Mouse (Mus musculus): ENCODE results near the gene Cyba. TPM values are rescaled to one million over a fixed set of nuclear protein-coding genes. Genes with fewer than 3 reads are reported as not detected.

Cyba gene
- total and polyA plus RNA-seq, 3 experiments, result 450 to 1,119 (median 848) TPM

DNA sequence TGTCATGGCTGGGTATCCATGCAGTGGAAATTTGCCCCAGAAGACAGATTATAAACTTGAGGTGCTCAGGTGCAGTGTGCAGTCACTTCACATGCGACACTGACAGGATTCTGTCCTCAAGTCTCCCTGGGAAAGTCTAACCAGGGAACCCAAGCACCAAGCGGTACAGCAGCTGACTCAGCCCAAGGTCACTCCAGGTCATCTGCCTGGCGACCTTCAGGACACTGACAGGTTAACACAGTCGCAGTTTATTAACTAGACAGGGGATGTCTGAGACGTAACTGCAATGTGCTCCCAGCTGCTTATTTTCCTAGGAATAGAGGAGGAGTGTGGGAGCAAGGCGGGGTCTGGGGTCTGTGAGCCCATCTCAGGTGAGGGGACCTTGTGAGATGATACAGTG is 36.7 kb upstream of the Cyba start:
- Histone ChIP-seq H3K36me3 (replicated peaks in 1 of 2; ENCODE audit: control insufficient read depth in 1 of 2, insufficient read depth in 1 of 2, low read length in 1 of 2) (peaks cover 23 to 86% of the 10 kb centered on the region in 2 experiments), H3K9ac (ENCODE audit: insufficient read depth, low read depth) (no peak overlapping the region), H3K4me1 (ENCODE audit: control insufficient read depth in 1 of 2, insufficient read depth in 2 of 2) (peaks cover 5 to 15% of the 10 kb centered on the region in 2 experiments), H3K27ac (ENCODE audit: insufficient read depth, low read depth) (no peak overlapping the region), H3K4me2 (ENCODE audit: insufficient read depth, low read depth, poor library complexity, severe bottlenecking) (no peak overlapping the region), H3K79me2 (replicated peaks; ENCODE audit: control insufficient read depth, extremely low read depth, insufficient read depth, poor library complexity, severe bottlenecking) (no peaks in the 10 kb centered on the region), H3K9me3 (replicated peaks; ENCODE audit: low read length) (no peaks in the 10 kb centered on the region), H3K4me3 (replicated peaks in 1 of 3; ENCODE audit: low read depth in 2 of 3, low read length in 2 of 3, poor library complexity in 1 of 3) (no peak overlapping the region), H3K27me3 (replicated peaks) (no peaks in the 10 kb centered on the region)
- dilution Hi-C loops (cut with MboI; ENCODE audit: extremely low pct_ligation_motif_present, extremely low pct_unique_long_range_greater_than_20kb, low sequenced_read_pairs), result no loop called here
- no peak for DNase-seq (ENCODE audit: extremely low read depth)
- in situ Hi-C loops (cut with MboI; ENCODE audit: low pct_ligation_motif_present, low pct_unique_long_range_greater_than_20kb, low sequenced_read_pairs), result no loop called here
- TF ChIP-seq TBP (conservative IDR thresholded peaks at IDR 0.05; ENCODE audit: low read depth, low read length) (no peak), ZMIZ1 (IDR thresholded peaks at IDR 0.05; ENCODE audit: low read depth, low read length) (no peak), CHD2 (IDR thresholded peaks at IDR 0.05; ENCODE audit: low read length) (no peak), CHD1 (IDR thresholded peaks at IDR 0.05; ENCODE audit: low read depth, low read length) (no peak), SIN3A (IDR thresholded peaks at IDR 0.05; ENCODE audit: low read length) (no peak), NELFE (IDR thresholded peaks at IDR 0.05; ENCODE audit: low read depth, low read length) (no peak), MEF2A (IDR thresholded peaks at IDR 0.05; ENCODE audit: borderline replicate concordance, low read depth, low read length) (no peak), JUND (conservative IDR thresholded peaks at IDR 0.05; ENCODE audit: low read depth, low read length) (no peak), EP300 (IDR thresholded peaks at IDR 0.05; ENCODE audit: low read length) (no peak), SMC3 (IDR thresholded peaks at IDR 0.05; ENCODE audit: low read depth, low read length) (no peak), IRF4 (IDR thresholded peaks at IDR 0.05; ENCODE audit: low read depth, low read length) (no peak), CTCF (conservative IDR thresholded peaks at IDR 0.05 in 1 of 2, IDR thresholded peaks at IDR 0.05 in 1 of 2; ENCODE audit: low read depth in 2 of 2, low read length in 2 of 2) (no peak), ETS1 (conservative IDR thresholded peaks at IDR 0.05; ENCODE audit: low read depth, low read length) (no peak), USF1 (IDR thresholded peaks at IDR 0.05; ENCODE audit: low read depth, low read length) (no peak), MAZ (IDR thresholded peaks at IDR 0.05; ENCODE audit: low read depth, low read length) (no peak), MAFK (IDR thresholded peaks at IDR 0.05; ENCODE audit: insufficient replicate concordance, low read length) (no peak)

DNA sequence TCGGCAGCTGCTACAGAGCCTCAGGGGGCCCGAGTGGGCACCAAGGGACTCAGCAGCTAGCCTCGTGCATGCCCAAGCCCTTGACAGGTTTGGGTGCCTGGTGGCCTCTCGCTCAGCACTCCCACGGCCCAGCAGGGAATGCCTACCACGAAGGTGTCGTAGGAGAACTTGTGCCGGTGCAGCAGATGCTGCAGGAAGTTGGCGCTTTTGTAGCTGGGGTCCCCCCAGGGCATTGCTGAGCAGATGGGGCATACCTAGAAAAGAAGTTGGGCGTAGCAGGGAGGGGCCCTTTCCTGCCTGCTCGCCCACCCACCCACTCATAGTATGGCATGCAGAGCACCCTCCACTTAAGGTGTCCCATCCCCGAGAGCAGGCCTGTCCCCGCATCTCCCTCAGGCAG is 35.1 kb upstream of the Cyba start:
- DNase-seq (ENCODE audit: extremely low read depth), result no peak
- Histone ChIP-seq H3K9me3 (replicated peaks; ENCODE audit: low read length) (peaks cover 3% of the 10 kb centered on the region), H3K4me1 (ENCODE audit: control insufficient read depth in 1 of 2, insufficient read depth in 2 of 2) (peaks cover 0 to 8% of the 10 kb centered on the region in 2 experiments; a peak in 1 of 4 replicates), H3K4me3 (replicated peaks in 1 of 3; ENCODE audit: low read depth in 2 of 3, low read length in 2 of 3, poor library complexity in 1 of 3) (no peak overlapping the region), H3K79me2 (replicated peaks; ENCODE audit: control insufficient read depth, extremely low read depth, insufficient read depth, poor library complexity, severe bottlenecking) (no peaks in the 10 kb centered on the region), H3K4me2 (ENCODE audit: insufficient read depth, low read depth, poor library complexity, severe bottlenecking) (no peak overlapping the region), H3K27me3 (replicated peaks) (no peaks in the 10 kb centered on the region), H3K27ac (ENCODE audit: insufficient read depth, low read depth) (no peak overlapping the region), H3K9ac (ENCODE audit: insufficient read depth, low read depth) (no peak overlapping the region), H3K36me3 (replicated peaks in 1 of 2; ENCODE audit: control insufficient read depth in 1 of 2, insufficient read depth in 1 of 2, low read length in 1 of 2) (peaks cover 19 to 73% of the 10 kb centered on the region in 2 experiments)
- in situ Hi-C loops (cut with MboI; ENCODE audit: low pct_ligation_motif_present, low pct_unique_long_range_greater_than_20kb, low sequenced_read_pairs), result no loop called here
- dilution Hi-C loops (cut with MboI; ENCODE audit: extremely low pct_ligation_motif_present, extremely low pct_unique_long_range_greater_than_20kb, low sequenced_read_pairs), result no loop called here
- no peak for TF ChIP-seq ETS1 (conservative IDR thresholded peaks at IDR 0.05; ENCODE audit: low read depth, low read length)
- TF ChIP-seq ZC3H11A (IDR thresholded peaks at IDR 0.05; ENCODE audit: low read depth, low read length), result no peak
- no peak for TF ChIP-seq ZKSCAN1 (IDR thresholded peaks at IDR 0.05; ENCODE audit: borderline replicate concordance, low read depth, low read length)
- TF ChIP-seq MAFK (IDR thresholded peaks at IDR 0.05; ENCODE audit: insufficient replicate concordance, low read length), result no peak
- TF ChIP-seq HCFC1 (IDR thresholded peaks at IDR 0.05; ENCODE audit: low read depth, low read length), result no peak
- no peak for TF ChIP-seq MYC (IDR thresholded peaks at IDR 0.05; ENCODE audit: low read depth, low read length)
- no peak for TF ChIP-seq ZNF384 (IDR thresholded peaks at IDR 0.05; ENCODE audit: low read depth, low read length)

Data from CH12.LX (cell line).